Mouse (Mus musculus) brain, embryonic 14.5 days (tissue): ENCODE results near the gene Adamtsl5.

Experiments used
- CTCF ChIP-seq: fragments of 200-500 bp; IDR thresholded peaks from 2 replicates; pipeline ENCODE4 v1.5.1; 2012; ENCODE audit warnings: inconsistent platforms, mild to moderate bottlenecking, moderate library complexity, borderline replicate concordance; ENCODE audit not compliant: insufficient read depth, insufficient read length; ENCODE audit errors: extremely low read depth
- POLR2A ChIP-seq: fragments of 200-500 bp; IDR thresholded peaks from 2 replicates; pipeline ENCODE4 v1.6.1; 2012; ENCODE audit warnings: mild to moderate bottlenecking, inconsistent platforms, borderline replicate concordance; ENCODE audit not compliant: poor library complexity, insufficient read depth, insufficient read length, severe bottlenecking; ENCODE audit errors: extremely low read depth

DNA sequence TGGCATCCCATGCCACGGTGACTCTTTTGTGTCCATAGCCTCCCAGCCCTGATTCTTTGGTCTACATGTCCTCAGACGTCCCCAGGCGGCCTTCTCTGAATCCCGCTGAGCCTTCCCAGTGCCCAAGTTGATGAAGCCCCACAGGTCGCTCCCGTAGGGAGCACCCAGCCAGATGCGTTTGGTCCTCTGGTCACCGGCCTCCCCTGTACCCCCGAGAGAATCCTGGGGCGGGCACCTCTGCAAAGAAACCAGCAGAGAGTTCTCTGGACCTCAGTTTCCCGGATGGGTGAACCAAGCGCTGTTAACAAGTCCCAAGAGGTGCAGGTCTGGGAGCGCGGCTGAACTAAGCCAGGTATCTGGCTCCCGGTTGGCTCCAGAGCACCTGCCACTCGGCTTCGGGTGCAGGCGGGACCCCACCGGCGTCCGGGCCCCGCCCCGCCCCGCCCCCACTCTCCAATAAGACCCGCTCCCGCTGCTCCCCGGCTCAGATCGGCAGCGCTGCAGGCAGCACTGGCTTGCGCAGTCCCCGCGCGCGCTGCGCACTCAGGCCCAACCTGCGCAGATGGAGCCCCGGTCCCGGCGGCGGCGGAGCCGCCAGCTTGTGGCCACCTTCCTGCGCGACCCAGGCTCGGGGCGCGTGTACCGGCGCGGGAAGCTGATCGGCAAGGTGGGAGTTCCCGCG is 7.9 kb upstream of the Adamtsl5 start, which contains the start of gene Plk5:
- no peak for TF ChIP-seq CTCF
- TF ChIP-seq POLR2A = no peak
